ENCODE assay signal across 8 mouse cellular contexts in genomic region chr13:100892204-100892603, GRCm38 (mm10). TPM values are rescaled to one million over a fixed set of nuclear protein-coding genes. Genes with fewer than 3 reads are reported as not detected.
DNase-seq lines count a peak whose midpoint lies in the region; TF ChIP-seq lines count a peak whose summit lies in the region.

No protein-coding gene starts in this region.

- peak; percentile 99 for TF ChIP-seq CTCF in ES-Bruce4 (IDR thresholded peaks at IDR 0.05; ENCODE audit: low read depth, low read length)

- peak; percentile 50 for DNase-seq in brain, embryonic 18.5 days (ENCODE audit: low read depth, low spot score)
- peak; percentile 72 for DNase-seq in forebrain, embryonic 10.5 days (ENCODE audit: extremely low spot score, low spot score)
- DNase-seq in heart, postnatal 36 days, result peak; percentile 67 to 82
- DNase-seq in layer of hippocampus, adult 8-10 months (ENCODE audit: low spot score in 2 of 2), result peak; percentile 65 to 84
- DNase-seq in lung, postnatal 10 days, result peak; percentile 76
- peak; percentile 30 for DNase-seq in retina, adult 2 months (ENCODE audit: low read depth, low spot score)
- peak; percentile 68 to 77 for DNase-seq in thymus, postnatal 36 days

- H3K27me3 ChIP-seq in ES-Bruce4 (ENCODE audit: control insufficient read depth, insufficient read depth, low read length, poor library complexity, severe bottlenecking), result no peaks in the 10 kb centered on the region
- peaks cover 5% of the 10 kb centered on the region; the same call in 1 of the 2 replicates for H3K27me3 ChIP-seq in forebrain, embryonic 10.5 days (ENCODE audit: poor library complexity, severe bottlenecking)

- WGBS in forebrain, embryonic 10.5 days, result 23% methylated on average over 13 of the region's 13 CpGs

- no peak for TF ChIP-seq EP300 in ES-Bruce4 (IDR thresholded peaks at IDR 0.05; ENCODE audit: insufficient read depth, low read depth, low read length)

- H3K4me3 ChIP-seq in ES-Bruce4 (ENCODE audit: low read depth, low read length), result no peak overlapping the region
- peak overlapping the region; percentile 23; the same call in 1 of the 2 replicates for H3K4me3 ChIP-seq in forebrain, embryonic 10.5 days

- H3K27ac ChIP-seq in ES-Bruce4 (ENCODE audit: insufficient read depth, low read length), result no peak overlapping the region
- H3K27ac ChIP-seq in forebrain, embryonic 10.5 days, result no peak overlapping the region

- no peaks in the 10 kb centered on the region for H3K36me3 ChIP-seq in ES-Bruce4 (ENCODE audit: control insufficient read depth, insufficient read depth, low read length, poor library complexity, severe bottlenecking)
- no peaks in the 10 kb centered on the region for H3K36me3 ChIP-seq in forebrain, embryonic 10.5 days (replicated peaks)

- no peak for TF ChIP-seq POLR2A in ES-Bruce4 (IDR thresholded peaks at IDR 0.05; ENCODE audit: insufficient read depth, low read length)

- H3K9me3 ChIP-seq in ES-Bruce4 (replicated peaks; ENCODE audit: control insufficient read depth, insufficient read depth, low read length, poor library complexity, severe bottlenecking), result no peaks in the 10 kb centered on the region
- no peaks in the 10 kb centered on the region for H3K9me3 ChIP-seq in forebrain, embryonic 10.5 days

- intact Hi-C loops in heart, postnatal 36 days (cut with DNase I), result loop anchor here (5.0 kb wide), 1 partner anchor 805 kb away; no protein-coding TSS in a partner anchor

- no peaks in the 10 kb centered on the region for H3K4me1 ChIP-seq in ES-Bruce4 (ENCODE audit: control insufficient read depth, insufficient read depth, low read length)
- H3K4me1 ChIP-seq in forebrain, embryonic 10.5 days, result peaks cover 13% of the 10 kb centered on the region

- H3K9ac ChIP-seq in ES-Bruce4 (ENCODE audit: low read depth, poor library complexity, severe bottlenecking), result no peak overlapping the region

RNA-seq across cellular contexts. Expression of gene Slc30a5, which starts 59.0 kb away (rescaled TPM):
- polyA plus RNA-seq in ES-Bruce4 (2011; ENCODE audit: insufficient read depth, insufficient read length, low read depth, missing spikeins), result 52.6 and 54.5 TPM in 2 replicates
- polyA plus RNA-seq in forebrain, embryonic 10.5 days (2016; fragmentation: Nextera tagmentation; extraction: Ambion mirVana), result 37.0 and 38.5 TPM in 2 replicates
- 10 to 100 TPM; 20.1 to 23.0 TPM for total RNA-seq in heart, postnatal 36 days (2021)
- 10 to 100 TPM; 35.5 to 39.0 (median 37.7) TPM for total RNA-seq in layer of hippocampus, adult 8-10 months (2022)
